Mouse (Mus musculus) embryo, embryonic 11.5 days (tissue): ENCODE measurements at regions not wholly inside any gene's neighbourhood (a gene's known extent, or its start where the extent isn't known, plus 50 kb on each side); places are given as distances from the start of the nearest gene placed in this dataset.

Experiments used
- DNase-seq: peaks from one replicate; pipeline ENCODE4 v3.0.0-alpha.2; 2012; ENCODE audit warnings: low read depth, low spot score

GRCm38 (mm10) chr17:84107946-84108686, 79.6 kb downstream of the Zfp36l2 start:
- DNase-seq = no peak

- no peak for DNase-seq
These were observed 80.2 kb downstream of the Zfp36l2 start for GRCm38 (mm10) chr17:84107497-84107896.

- no peak for DNase-seq
These were observed 83.5 kb downstream of the Zfp36l2 start for GRCm38 (mm10) chr17:84104242-84104641.

GRCm38 (mm10) chr17:84103344-84103743, 84.4 kb downstream of the Zfp36l2 start:
- no peak for DNase-seq

GRCm38 (mm10) chr17:84101652-84102051, 86.1 kb downstream of the Zfp36l2 start:
- DNase-seq = no peak

GRCm38 (mm10) chr17:84100523-84100922, 87.2 kb downstream of the Zfp36l2 start:
- no peak for DNase-seq

- DNase-seq = no peak
These were observed 88.0 kb downstream of the Zfp36l2 start for GRCm38 (mm10) chr17:84099737-84100136.

GRCm38 (mm10) chr17:84097871-84098430, 89.8 kb downstream of the Zfp36l2 start:
- DNase-seq = no peak

GRCm38 (mm10) chr17:84097286-84097685, 90.5 kb downstream of the Zfp36l2 start:
- DNase-seq = no peak

- DNase-seq = peak; percentile 72
These were observed 91.1 kb downstream of the Zfp36l2 start for GRCm38 (mm10) chr17:84096345-84097260.

GRCm38 (mm10) chr17:84095829-84096228, 91.9 kb downstream of the Zfp36l2 start:
- no peak for DNase-seq

GRCm38 (mm10) chr17:84095089-84095488, 92.7 kb downstream of the Zfp36l2 start:
- no peak for DNase-seq

- DNase-seq = no peak
These were observed 101.4 kb downstream of the Zfp36l2 start for GRCm38 (mm10) chr17:84086394-84086793.

GRCm38 (mm10) chr17:84085721-84086120, 102.0 kb downstream of the Zfp36l2 start:
- DNase-seq = no peak

GRCm38 (mm10) chr17:84085232-84085631, 102.5 kb downstream of the Zfp36l2 start:
- no peak for DNase-seq

GRCm38 (mm10) chr17:84083307-84084263, 104.2 kb downstream of the Zfp36l2 start:
- DNase-seq = no peak

- DNase-seq = no peak
These were observed 105.2 kb downstream of the Zfp36l2 start for GRCm38 (mm10) chr17:84082571-84082970.

- peak; percentile 39 for DNase-seq
These were observed 105.9 kb downstream of the Zfp36l2 start for GRCm38 (mm10) chr17:84081751-84082352.

- DNase-seq = no peak
These were observed 112.4 kb downstream of the Zfp36l2 start for GRCm38 (mm10) chr17:84075081-84075938.
